Mouse (Mus musculus) right cerebral cortex, adult 2 months (tissue): ENCODE data around the gene Npm3.

Source experiments
- DNase-seq, 2 experiments: peaks; one replicate each; pipeline ENCODE4 v3.0.0; 2021 to 2022; ENCODE audit warnings: low spot score in 2 of 2

Npm3 gene

DNA sequence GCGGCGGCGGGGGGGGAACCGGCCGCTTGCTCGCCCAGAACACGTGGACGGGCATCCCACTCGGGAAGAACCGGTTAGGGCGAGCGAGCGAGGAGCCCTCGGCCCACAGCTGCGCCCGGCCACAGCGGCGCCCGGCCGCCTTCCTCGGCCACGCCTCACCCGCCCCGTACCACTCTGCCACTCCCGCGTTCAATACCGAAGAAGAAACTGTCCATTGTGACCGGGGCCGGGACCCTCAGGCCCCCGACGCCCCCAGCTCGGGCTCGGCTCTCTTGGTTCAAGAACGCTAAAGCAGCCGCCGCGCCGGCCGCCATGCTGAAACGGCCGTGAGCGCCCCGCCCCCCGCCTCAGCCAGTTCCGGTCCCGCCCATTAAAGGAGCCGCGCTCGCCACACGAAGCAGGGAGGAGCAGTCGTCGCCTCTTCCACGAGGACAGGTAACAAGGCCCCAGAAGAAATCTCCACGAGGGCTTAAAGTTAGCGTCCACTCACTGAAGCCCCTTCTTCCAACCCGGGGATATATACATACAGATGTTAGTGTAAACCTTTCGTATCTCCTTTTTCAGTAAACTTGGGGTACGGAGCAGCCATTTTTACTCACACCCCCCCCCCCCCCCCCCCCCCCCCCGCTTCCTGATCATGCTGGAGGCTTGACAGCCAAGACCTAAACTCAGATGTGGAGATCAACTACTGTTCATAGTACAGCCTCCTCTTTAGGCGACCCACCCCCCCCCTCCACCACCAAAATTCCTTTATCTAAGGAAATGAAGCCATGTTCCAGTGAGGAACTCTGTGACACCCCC, at the start of gene Npm3:
Npm3 (minus strand) TSS at position 349 of the 801 bp plus-strand sequence.
- peak; percentile 78 to 83 for DNase-seq

DNA sequence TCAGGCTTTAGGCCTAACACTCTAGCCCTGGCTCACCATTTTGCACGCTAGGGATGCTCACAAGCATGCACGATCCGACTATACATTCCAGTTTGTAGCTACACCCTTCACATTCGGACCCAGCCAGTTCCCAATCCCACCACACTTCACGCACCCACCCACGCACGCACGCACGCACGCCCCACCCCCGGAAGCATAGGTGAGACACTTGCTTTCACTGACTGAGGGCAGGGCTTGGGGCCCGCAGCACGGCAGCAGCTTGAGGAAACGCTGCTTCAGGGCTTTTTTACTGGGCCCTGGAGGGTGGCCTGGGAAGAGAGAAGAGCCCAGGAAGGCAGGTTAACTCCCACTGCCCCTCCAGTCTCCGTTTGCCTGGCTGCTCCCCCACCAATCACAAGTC, 47.5 kb upstream of the Npm3 start:
- DNase-seq, result no peak

- DNase-seq, result no peak
Measured at GRCm38 (mm10) chr19:45796061-45796556, 46.7 kb upstream of the Npm3 start.

DNA sequence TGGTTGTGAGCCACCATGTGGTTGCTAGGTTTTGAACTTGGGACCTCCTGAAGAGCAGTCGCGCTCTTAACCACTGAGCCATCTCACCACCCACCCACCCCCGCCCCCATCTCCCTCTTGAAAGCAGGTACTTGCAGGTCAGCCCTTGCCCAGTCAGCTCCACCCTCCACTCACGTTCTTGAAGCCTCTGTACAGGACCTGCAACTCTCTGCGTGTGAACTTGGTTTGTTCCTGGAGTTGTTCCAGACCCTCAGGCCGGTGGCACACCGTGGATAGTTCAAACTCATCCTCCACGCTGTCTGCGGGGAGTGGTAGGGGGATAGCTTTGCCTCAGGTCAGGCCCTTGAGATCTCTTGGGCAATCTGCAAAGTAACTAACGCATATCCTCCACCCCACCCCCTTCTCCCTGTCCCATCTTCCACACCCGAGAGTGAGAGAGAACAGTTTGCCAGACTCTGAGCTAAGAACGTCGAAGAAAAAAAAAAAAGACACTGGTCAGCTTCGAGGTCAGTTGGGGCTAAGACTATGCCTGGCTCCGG, 46.1 kb upstream of the Npm3 start:
- DNase-seq, result no peak

GRCm38 (mm10) chr19:45794718-45795117, 45.3 kb upstream of the Npm3 start:
- DNase-seq, result no peak

- no peak for DNase-seq
Measured at GRCm38 (mm10) chr19:45792404-45792803, 43.0 kb upstream of the Npm3 start.

DNA sequence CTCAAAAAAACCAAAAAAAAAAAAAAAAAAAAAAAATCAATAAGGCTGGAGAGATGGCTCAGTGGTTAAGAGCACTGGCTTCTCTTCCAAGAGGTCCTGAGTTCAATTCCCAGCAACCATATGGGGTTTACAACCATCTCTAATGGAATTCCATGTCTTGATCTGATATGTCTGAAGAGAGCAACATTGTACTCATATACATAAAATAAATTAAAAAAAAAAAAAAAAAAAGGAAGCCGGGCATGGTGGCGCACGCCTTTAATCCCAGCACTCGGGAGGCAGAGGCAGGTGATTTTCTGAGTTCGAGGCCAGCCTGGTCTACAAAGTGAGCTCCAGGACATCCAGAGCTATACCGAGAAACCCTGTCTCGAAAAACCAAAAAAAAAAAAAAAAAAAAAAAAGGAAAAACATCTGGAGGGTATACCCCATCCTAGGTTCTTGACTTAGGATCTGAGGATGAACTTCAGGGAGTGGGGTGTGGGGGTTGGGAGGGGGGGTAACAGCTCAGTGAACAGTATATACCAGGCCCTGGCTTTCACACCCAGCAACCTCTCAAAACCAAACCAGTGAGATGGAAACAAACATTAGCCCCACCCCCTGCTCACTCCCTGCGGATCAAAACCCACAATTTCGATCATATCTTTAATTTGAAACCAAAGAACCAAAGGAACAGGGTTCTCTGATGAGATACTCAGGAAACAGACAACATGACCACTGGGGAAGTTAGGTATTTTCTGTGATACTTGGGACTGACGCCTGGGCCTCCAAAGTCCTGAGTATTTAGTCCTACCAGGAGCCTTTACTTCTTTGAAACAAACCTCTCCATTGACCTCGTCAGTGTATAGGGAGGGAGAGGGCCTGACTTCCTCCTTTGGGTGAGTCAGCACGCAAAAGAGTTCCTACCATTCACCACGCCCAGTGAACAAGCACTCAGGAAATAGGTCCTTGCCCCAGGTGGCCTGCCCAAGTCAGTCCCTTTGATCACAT, 40.8 kb upstream of the Npm3 start:
- no peak for DNase-seq

GRCm38 (mm10) chr19:45789365-45789764, 40.0 kb upstream of the Npm3 start:
- no peak for DNase-seq

- no peak for DNase-seq
Measured at GRCm38 (mm10) chr19:45788337-45788736, 38.9 kb upstream of the Npm3 start.

GRCm38 (mm10) chr19:45787450-45787849, 38.1 kb upstream of the Npm3 start:
- no peak for DNase-seq

DNA sequence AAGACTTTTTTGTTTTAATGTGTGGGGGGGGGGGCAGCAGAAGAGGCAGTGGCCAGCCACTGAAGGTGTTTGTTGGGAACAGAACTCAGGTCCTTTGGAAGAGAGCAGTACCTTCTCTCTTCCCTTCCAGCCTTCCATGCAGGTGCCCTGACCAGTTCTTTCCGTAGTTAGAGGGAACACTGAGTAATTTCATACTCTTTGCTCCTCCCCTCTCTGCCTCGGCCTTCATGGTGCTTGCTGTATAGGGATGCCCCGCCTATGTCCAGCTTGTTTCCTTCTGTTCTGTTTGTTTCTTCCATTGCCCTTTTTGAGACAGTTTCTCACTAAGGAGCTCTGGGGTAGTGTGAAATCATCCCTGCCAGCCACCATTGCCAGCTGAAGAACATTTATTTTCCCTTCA, 36.1 kb upstream of the Npm3 start:
- no peak for DNase-seq

DNA sequence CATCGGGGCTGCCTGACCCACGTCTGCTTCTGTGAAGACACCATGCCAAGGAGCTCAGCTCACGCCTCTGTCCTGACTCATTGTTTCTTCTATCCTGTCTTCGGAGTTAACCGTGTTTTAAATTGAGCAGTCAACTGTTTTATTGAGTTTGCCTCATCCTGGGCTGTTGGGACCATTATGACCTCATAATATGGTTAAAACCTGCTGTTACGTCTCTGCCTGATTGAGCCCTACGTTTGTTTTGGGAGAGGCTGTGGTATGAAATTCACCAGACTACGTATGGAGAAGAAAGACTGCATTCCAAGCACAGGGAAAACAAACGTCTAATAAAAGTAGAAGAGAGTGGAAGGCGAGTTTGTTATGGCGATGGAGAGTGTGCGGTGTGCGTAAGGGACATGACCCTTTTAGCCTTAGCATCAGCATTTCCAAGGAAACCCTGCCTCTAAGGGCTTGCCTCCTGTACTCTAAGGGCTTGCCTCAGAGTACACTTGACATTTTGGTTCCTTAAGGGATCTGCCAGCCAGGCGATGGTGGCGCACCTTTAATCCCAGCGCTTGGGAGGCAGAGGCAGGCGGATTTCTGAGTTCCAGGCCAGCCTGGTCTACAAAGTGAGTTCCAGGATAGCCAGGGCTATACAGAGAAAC, 34.7 kb upstream of the Npm3 start:
- no peak for DNase-seq

GRCm38 (mm10) chr19:45783181-45783932, 34.0 kb upstream of the Npm3 start, which contains the start of gene Mgea5:
Mgea5 (minus strand) TSS chr19:45783837.
- DNase-seq, result peak; percentile 97 to 98

- peak; percentile 54 to 59 for DNase-seq
Measured at GRCm38 (mm10) chr19:45782315-45783001, 33.1 kb upstream of the Npm3 start.

- DNase-seq, result no peak
Measured at GRCm38 (mm10) chr19:45781676-45782075, 32.3 kb upstream of the Npm3 start.

DNA sequence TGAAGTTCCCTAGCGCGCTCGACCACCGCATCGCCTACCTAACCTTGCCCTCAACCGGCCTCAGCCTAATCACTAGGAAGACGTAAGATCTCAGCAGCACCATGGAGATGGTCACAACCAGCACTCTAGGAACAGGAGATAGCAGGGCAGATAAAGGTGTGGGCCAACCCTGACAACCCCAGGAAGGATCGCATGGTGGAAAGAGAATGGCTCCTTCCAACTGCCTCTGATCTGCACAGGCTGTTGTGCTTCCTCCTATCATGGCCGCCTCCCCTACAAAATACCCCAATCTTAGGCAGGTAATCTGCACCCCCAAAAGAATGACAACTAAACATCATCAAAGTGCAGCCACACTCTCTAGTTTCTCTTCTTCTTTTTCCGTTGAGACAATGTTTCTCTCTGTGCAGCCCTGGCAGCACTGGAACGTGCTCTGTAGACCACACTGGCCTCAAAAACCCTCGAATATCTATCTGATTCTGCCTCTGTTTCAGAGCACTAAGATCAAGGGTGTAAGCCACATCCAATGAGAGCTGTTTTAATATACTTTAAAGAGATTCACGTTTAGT, 31.0 kb upstream of the Npm3 start:
- no peak for DNase-seq

DNA sequence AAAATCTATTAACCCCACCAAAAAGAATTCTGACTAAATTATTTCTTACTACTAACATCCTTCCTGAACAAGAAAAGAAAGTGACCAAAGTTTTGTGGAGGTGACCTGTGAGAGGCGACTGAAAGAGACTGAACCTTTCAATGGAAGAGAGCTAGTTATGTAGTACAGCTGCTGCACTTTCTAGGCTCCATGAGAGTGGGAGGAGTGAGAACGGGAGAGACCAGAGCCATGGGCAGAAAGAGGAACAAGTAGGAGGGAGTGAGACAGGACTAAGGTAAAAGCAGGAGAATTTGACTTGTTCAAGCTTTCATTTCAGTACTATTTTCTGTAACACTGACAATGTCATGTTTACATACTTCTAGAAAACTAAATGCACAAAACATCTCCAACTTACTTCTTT, 26.1 kb upstream of the Npm3 start:
- peak; percentile 37 to 55 for DNase-seq

GRCm38 (mm10) chr19:45771501-45771900, 22.1 kb upstream of the Npm3 start:
- DNase-seq, result no peak

- DNase-seq, result no peak
Measured at GRCm38 (mm10) chr19:45760810-45761209, 11.4 kb upstream of the Npm3 start.

GRCm38 (mm10) chr19:45758671-45759070, 9.3 kb upstream of the Npm3 start:
- DNase-seq, result no peak
